Mouse (Mus musculus) embryo, embryonic 10 days (tissue): ENCODE results near the gene Fam241a.

Source experiments
- DNase-seq: peaks from one replicate; pipeline ENCODE4 v3.0.0-alpha.2; 2015; ENCODE audit warnings: low spot score

Fam241a gene

DNA sequence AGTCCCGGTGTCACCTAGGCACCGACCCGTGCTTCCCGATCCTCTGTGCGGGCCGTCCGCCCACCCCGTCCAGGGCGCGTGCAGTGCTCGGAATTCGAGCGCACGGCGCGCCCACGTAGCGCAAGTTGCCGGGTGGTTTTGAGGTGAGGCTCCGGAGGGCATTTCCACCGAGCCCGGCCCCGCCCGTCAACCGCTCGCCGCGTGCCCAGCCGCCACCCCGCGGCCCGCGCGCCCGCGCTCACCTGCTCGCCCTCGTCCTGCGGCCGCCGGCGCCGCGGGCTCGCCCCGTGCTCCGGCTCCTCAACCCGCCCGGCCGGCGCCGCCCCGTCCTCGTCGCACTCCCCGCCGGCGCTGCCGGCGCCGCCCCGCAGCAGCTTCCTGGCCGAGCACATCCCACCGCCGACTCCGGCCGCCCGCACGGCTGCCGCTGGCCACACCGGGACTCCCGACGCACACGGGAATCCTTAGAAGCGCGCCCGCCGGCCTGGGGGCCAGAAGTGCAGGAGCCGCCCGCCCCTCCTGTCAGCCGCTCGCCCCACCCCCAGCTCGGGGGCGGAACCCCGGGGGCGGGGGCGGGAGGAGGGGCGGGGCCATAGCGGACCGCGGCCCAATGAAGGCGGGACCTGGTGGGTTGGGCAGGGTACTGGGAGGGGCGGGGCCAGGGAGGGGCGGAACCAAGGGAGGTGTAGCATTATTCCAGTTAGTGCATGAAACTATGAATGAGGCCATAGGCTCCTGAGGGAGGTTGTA is at the start of gene Fam241a:
TSS of gene Fam241a (minus strand) at position 533 of the 750 bp plus-strand sequence.
- DNase-seq, result peak; percentile 69

- DNase-seq, result no peak
Measured at GRCm38 (mm10) chr3:127932453-127932852, 36.3 kb upstream of the Fam241a start.

- DNase-seq, result peak; percentile 21
Measured at GRCm38 (mm10) chr3:127930326-127931012, 34.3 kb upstream of the Fam241a start.

GRCm38 (mm10) chr3:127929921-127930320 is 33.8 kb upstream of the Fam241a start:
- peak; percentile 15 for DNase-seq

DNA sequence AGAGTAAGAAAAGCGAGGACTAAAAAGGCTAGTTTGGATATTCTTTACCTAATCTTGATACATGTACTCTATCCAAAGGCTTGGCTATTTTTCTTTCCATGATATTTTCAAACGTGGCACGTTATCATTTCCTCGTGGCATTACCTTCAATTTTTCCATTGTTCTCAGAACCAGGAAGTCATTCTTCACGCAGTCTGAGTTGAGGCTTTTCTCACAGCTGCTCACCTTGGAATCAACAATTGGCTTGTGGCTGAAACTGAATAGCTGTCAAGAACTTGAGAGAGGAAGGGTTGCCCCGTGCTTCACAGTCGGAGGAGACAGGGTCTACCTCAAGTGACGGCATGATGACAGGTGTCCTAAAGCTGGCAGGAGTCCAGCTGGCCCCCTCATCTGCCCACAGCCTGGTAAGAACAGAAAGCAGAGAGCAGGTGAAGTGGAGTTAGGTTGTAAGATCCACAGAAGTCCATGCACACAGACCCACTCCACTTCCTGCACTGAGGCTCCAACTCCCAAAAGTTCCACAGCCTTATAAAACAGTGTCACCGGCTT is 30.6 kb upstream of the Fam241a start:
- no peak for DNase-seq

- DNase-seq, result no peak
Measured at GRCm38 (mm10) chr3:127924464-127924863, 28.3 kb upstream of the Fam241a start.

DNA sequence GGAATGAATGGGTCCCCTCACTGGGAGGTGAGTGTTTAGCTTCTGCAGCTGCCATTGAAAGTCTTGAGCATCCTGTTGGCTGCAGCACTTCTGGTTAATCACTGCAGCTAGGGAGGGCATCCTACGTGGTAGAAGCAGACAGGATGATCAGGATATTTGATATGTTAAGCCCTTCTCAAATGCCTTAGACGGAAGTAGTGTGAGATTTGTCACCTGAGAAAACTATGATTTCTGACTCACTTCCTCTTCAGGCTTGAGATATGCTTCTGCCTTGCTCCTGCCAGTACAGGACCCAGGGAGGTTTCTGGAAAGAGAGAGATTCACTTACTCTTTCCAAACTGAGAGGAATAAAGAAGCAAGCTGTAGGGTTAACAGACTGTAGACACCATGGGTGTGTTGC is 27.1 kb upstream of the Fam241a start:
- DNase-seq, result no peak

- DNase-seq, result no peak
Measured at GRCm38 (mm10) chr3:127922125-127922524, 26.0 kb upstream of the Fam241a start.

DNA sequence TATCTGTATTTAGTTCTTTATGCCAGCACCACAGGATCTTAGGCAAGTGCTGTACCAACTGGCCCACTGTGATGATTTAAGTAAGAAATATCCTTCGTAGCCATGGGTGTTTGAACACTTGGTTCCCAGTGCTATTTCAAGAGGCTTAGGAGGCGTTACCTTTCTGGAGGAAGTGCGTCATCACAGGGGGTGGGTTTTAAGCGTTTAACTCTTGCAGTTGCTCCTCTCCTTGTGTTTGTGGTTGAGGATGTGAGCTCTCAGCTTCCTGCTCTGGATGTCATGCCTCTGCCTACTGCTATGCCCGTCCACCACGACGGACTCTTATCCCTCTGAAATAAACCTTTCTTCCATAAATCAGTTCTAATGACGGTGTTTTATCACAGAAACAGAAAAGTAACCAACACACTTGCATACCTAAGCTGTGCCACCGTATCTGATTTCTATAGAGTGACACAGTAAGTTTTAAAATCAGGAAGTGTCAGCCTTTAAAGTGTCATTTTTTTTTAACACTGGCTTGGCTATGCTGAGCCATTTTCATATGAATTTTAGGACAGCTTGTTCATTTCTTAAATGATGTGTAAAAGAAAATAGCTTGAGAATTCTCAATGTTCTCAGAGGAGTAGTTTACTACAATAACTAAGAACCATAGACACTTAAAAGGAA is 22.0 kb upstream of the Fam241a start:
- no peak for DNase-seq

DNA sequence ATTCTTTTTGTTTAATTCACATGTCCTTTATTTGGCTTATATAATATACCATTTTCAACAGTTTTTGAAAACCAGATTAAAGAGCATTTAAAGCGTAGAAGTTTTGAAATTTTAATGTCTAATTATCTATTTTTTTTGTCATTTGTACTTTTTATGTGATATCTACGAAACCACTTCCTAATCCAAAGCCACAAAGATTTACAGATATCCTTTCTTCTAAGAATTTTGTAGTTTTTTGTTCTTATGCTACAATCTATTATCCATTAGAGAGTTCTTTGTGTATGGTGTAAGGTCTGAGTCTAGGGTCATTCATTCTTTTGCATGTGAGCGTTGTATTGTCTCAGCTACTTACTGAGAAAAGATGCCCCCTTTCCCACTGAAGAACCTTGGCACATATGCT is 21.4 kb upstream of the Fam241a start:
- DNase-seq, result no peak

DNA sequence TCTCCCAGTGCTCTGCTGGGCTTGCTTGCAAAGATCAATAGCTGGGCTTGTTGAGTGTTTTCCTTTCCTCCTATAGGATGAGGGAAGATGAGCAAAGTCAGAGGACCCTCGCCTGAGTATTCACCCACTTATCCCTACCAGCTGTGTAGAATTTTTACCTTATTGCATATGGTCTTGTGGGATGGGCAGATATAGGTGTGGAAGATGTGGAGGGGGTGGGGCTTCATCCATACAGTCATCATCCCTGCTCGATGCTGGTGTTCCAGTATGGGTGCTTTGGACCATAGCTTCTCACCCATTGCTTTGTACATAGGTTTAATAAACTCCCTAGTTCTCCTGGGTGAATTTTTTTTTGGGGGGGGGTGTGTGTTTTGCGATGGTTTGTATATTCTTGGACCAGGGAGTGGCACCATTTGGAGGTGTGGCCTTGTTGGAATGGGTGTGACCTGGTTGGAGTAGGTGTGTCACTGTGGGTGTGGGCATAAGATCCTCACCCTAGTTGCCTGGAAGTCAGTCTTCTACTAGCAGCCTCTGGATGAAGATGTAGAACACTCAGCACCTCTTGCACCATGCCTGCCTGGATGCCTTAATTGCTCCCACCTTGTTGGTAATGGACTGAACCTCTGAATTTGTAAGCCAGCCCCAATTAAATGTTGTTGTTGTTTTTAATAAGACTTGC is 19.7 kb upstream of the Fam241a start:
- no peak for DNase-seq

- no peak for DNase-seq
Measured at GRCm38 (mm10) chr3:127913885-127914709, 18.0 kb upstream of the Fam241a start.

DNA sequence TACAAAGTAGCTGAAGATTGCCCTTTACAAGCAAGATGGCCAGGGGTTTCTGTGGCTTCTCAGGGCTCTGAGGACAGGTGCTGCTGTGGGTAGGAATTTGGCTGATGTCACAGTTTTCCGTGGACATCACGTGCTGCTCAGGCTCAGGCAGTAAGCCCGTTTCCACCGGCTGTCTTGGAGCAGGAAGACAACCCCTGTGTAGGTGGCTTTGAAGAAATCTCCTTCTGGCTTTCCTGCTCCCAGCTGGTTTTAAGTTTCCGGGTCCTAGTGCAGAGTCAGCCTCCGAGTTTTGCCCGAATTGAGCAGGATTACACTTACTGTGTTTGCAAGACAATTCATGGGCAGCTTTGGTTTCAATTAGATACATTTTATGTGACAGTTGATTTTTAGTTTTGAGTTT is 13.8 kb upstream of the Fam241a start:
- DNase-seq, result no peak

- DNase-seq, result no peak
Measured at GRCm38 (mm10) chr3:127894981-127895779, 944 bp downstream of the Fam241a start.

DNA sequence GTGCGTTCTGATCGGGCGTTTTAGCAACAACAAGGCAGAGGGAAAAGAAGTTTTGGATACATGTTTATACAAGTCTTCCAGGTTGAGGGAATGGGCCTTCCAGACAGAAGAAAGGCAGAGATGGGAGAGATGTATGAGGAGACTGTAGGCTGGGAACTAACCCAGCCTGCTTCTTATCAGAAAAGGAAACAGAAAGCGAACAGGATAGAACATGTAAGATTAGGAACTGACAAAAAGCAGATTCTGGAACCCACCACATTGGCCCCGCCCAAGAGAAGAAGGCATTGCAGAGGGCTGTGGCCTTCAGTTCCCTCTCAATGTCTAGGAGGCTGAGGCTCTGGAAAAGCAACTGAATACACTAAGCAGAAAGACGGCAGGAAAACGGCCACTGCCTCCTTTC is 2.2 kb downstream of the Fam241a start:
- DNase-seq, result no peak

DNA sequence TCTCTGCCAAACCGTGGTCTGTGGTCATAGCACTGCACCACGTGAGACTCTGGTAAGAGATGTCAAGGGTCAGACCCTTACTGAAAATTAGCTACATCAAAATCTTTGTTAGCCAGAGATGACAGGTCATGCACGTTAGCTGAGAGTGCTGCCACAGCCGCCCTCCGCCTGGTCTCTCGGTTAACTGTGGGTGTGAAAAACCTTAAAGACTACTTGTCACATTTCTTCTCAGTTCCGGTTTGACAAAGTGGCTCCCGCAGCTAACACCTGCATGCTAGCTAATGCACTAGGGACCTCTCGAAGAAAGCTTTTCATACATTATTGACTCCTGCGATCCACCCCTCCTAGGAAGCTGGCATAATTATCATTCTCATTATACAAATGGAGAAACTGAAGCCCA is 4.2 kb downstream of the Fam241a start:
- no peak for DNase-seq

GRCm38 (mm10) chr3:127890008-127890407 is 6.1 kb downstream of the Fam241a start:
- no peak for DNase-seq

GRCm38 (mm10) chr3:127889570-127889969 is 6.6 kb downstream of the Fam241a start:
- no peak for DNase-seq

DNA sequence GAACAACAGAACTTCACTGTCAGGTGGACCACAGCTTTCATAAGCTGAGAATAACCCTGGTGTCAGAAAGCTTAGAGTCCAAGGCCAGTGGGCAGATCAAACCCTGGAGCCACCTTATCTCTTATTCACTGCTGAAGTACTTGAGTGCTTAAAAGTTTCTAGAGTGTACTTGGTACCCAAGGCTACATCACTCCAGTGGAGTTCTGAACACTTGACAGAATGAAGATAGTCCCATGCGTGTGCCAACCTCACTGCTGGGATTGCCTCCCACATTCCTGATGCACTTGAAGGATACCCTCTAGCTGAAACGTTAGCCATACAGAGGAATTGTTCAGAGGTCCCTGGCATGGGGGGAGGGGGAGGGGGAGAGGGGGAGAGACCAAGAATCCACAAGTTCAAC is 14.4 kb downstream of the Fam241a start:
- DNase-seq, result no peak

DNA sequence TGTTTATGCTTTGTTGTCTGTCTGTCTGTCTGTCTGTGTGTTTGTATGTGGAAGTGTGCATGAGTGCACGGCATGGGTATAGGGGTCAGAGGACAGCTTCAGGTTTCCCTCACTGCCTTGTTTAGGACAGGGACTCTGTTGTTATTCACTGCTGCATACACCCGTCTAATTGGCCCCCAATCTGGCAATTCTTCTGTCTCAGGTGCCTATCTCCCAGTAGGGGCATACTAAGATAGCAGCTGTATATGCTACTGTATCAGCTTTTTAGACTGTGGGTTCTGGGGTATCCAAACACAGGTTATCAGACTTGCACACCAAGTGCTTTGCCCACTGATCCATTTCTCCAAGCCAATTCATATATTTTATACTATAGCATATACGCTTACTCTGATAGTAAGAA is 16.2 kb downstream of the Fam241a start:
- no peak for DNase-seq
